Mouse (Mus musculus): ENCODE measurements around the gene Rps16. TPM values are rescaled to one million over a fixed set of nuclear protein-coding genes. Genes with fewer than 3 reads are reported as not detected.

Gene Rps16
- polyA plus RNA-seq (2016; fragmentation: Nextera tagmentation; extraction: Ambion mirVana), result 726 and 844 TPM in 2 replicates

DNA sequence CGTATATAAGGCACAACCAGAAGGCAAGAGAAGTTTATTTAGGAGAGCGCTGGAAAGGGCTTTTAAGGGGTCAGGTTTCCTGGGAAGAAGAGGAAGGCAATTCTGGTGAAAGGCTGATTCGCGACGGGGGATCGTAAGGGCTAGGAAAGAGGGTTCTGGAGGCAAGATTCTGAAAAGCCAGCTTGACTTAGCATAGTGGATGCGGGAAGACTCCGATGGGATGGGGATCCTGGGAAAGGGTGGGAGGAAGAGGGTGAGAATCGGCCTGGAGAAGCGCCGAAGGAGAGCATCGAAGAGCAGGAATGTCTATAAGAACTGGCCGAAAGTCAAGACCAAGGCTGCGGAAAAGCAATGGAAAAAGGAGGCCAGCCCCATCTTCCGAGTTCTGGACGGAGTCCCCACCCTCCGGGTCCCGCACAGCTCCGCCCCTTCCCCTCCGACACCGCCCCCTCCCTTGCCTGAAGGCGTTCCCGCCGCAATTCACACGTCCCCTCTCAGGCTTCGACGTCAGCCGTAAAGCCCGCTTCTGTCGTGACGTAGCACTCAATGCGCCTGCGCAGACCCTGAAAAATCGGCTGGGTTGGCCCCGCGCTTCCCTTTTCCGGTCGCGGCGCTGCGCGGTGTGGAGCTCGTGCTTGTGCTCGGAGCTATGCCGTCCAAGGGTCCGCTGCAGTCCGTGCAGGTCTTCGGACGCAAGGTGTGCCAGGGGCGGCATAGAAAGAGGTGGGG is at the start of gene Rps16:
Rps16 (plus strand) TSS at position 498 of the 729 bp plus-strand sequence.
- WGBS, result under 1% methylated on average over 50 of the region's 50 CpGs
- peak within 1 kb of the TSS; percentile 89 for H3K4me3 ChIP-seq
- no peaks in the 10 kb centered on the region for H3K9me3 ChIP-seq
- H3K4me1 ChIP-seq, result peaks cover 18% of the 10 kb centered on the region
- DNase-seq (ENCODE audit: low spot score), result peak; percentile 99
- peaks cover 38% of the 10 kb centered on the region for H3K36me3 ChIP-seq
- H3K27ac ChIP-seq, result peak within 1 kb of the TSS; percentile 97
- H3K27me3 ChIP-seq (ENCODE audit: insufficient read depth, poor library complexity, severe bottlenecking), result no peaks in the 10 kb centered on the region

DNA sequence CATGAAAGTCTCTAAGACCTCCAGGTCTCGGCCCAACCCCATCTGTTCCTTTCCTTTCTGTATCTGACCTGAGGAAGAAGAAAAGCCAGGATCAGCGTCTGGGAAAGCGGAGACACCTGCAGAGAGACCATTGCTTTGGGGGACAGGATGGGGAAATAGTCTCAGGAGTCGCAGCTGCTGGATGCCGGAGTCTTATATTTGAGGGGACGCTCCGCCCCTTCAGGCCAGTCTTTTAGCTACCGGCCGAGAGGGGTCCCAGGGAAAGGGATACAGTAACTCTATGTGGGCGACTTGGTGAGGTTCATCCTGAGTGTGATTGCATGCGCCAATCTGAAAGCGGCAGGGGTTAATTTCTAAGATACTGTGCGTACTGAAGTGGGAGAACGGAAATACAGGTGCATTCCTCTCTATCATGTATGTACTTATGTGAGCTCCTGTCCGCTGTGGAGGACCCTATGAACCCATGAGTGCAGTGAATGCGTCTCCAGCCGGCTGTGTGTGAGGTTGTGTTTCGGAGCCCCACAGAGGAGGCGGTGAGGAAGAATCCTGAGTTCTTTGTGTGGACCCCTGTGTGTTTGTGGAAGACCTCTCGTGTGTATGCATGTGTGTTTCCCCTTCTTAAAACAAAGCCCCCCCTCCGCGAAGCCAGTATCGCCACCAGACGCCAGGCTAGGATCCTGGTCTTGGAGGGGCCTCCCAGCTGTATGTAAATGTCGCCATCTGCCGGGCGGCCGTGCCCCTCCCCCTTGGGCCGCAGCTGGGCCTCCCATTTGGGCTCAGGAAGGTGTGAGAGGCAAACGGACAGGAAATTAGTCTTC is 48.6 kb upstream of the Rps16 start, which contains the start of gene Dll3:
Dll3 (minus strand) TSS at position 623 of the 818 bp plus-strand sequence.
- DNase-seq (ENCODE audit: low spot score), result no peak
- H3K27ac ChIP-seq, result no peak within 1 kb of the TSS
- H3K36me3 ChIP-seq, result peaks cover 25% of the 10 kb centered on the region
- H3K4me3 ChIP-seq, result peak within 1 kb of the TSS; percentile 51
- H3K4me1 ChIP-seq, result peaks cover 21% of the 10 kb centered on the region
- no peaks in the 10 kb centered on the region for H3K9me3 ChIP-seq
- H3K27me3 ChIP-seq (ENCODE audit: insufficient read depth, poor library complexity, severe bottlenecking), result peaks cover 72% of the 10 kb centered on the region
- 2% methylated on average over 30 of the region's 30 CpGs for WGBS

DNA sequence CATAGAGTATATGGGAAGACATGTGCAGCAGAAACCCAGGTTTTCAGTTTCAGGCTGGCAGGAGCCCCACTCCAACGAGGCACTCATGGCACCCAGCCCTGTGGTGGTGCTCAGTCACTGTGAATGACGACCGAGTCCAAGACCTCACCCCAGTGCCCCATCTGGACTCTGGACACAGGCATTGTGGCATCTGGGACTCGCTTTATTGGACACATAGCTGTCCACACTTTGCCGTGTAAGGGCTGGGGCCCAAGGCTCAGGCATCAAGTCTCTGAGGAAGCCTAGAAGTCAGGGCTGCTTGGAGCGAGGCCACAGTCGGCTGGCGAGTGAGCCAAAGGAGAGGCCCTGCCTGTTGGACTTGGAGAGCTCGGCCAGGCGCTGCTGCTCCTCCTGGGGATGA is 44.8 kb upstream of the Rps16 start:
- peaks cover 34% of the 10 kb centered on the region for H3K27me3 ChIP-seq (ENCODE audit: insufficient read depth, poor library complexity, severe bottlenecking)
- no peaks in the 10 kb centered on the region for H3K9me3 ChIP-seq
- DNase-seq (ENCODE audit: low spot score), result no peak
- H3K4me3 ChIP-seq, result no peak overlapping the region
- no peak overlapping the region for H3K27ac ChIP-seq
- H3K4me1 ChIP-seq, result peaks cover 21% of the 10 kb centered on the region
- H3K36me3 ChIP-seq, result peaks cover 61% of the 10 kb centered on the region
- 93% methylated on average over 10 of the region's 10 CpGs for WGBS

DNA sequence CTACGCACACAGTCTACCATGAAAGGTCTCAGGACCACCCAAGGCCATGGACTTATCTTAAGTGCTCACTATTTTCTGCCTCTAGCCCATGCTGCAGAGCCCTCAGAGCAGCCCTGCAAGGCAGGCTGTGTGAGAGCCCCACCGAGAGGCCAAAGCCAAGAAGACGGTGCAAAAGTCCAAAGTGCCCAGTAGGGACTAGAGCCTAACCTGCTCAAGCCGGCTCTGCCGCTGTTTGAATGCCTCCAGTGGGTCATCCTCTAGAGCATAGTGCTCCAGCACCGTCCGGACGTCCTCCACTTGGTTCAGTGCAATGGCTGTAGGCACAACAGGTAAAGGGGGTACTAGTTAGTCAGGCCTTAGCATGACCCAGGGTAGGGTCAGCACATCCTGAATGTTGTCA is 44.2 kb upstream of the Rps16 start:
- Histone ChIP-seq H3K27ac (no peak overlapping the region), H3K27me3 (ENCODE audit: insufficient read depth, poor library complexity, severe bottlenecking) (peaks cover 28% of the 10 kb centered on the region), H3K4me3 (no peak overlapping the region), H3K9me3 (no peaks in the 10 kb centered on the region), H3K36me3 (peaks cover 61% of the 10 kb centered on the region), H3K4me1 (peaks cover 24% of the 10 kb centered on the region)
- DNase-seq (ENCODE audit: low spot score), result no peak
- WGBS, result 87% methylated on average over 8 of the region's 8 CpGs

DNA sequence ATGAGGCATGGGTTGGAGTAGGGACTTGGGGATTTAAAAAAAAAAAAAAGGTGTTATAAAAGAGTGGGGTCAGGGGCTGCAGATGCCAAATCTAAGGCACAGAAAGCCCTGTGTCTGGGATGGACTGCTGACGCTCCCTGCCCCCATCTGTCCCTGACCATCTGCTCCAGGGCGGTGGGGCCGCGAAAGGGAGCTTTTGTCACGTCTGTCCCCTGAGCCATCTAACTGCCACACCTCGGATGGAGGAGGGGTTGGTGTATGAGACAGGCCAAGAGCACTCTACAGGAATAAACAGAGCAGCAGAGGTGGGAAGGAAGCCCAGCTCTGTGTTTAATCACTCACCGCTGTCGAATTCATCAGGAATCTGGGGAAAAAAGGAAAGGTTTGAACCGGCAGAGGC is 40.7 kb upstream of the Rps16 start:
- no peak for DNase-seq (ENCODE audit: low spot score)
- no peak overlapping the region for H3K4me3 ChIP-seq
- WGBS, result 65% methylated on average over 9 of the region's 9 CpGs

DNA sequence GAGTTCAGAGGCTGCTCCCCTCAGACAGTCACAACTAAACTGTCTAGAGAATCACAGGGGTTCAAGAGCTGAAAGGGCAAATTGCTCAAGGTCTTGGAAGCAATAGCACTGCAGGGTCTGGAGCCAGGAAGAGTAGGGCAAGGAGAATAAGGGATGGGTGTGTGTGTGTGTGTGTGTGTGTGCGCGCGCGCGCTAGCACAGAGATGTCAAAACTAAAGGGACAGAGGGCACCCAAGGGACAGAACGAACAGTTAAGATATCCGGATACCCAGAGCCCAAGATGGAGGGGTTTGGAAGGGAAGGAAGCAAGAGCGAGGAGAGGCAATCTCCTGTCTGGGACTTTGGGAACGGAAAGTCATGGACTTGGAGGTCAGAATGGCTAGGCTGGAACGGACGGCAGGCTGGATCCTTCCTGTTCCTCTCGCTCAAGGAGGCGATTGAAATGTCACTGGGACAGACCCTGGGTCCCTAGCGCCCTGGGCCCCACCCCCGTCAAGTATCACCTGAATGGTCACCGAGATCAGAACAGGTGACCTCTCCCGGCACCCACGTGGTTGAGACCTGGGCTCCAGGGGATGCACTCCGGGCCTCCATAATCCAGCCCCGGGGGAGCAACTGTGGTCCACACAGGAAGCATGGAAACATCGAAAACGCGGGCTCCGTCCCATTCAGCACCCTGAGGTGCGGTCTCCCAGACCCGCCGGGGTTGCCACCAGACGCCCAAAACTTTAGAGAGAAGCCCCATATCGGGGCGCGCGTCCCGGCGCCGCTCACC is 39.1 kb upstream of the Rps16 start:
- Histone ChIP-seq H3K27me3 (ENCODE audit: insufficient read depth, poor library complexity, severe bottlenecking) (no peaks in the 10 kb centered on the region), H3K9me3 (no peaks in the 10 kb centered on the region), H3K36me3 (peaks cover 66% of the 10 kb centered on the region), H3K4me3 (peak overlapping the region; percentile 99), H3K27ac (peak overlapping the region; percentile 94), H3K4me1 (peaks cover 11% of the 10 kb centered on the region)
- WGBS, result 8% methylated on average over 35 of the region's 35 CpGs
- no peak for DNase-seq (ENCODE audit: low spot score)

More for the DNA sequence above, 40.7 kb upstream of the Rps16 start:
- Histone ChIP-seq H3K36me3 (peaks cover 66% of the 10 kb centered on the region), H3K27me3 (ENCODE audit: insufficient read depth, poor library complexity, severe bottlenecking) (no peaks in the 10 kb centered on the region), H3K27ac (no peak overlapping the region), H3K4me1 (peaks cover 11% of the 10 kb centered on the region), H3K9me3 (no peaks in the 10 kb centered on the region)

DNA sequence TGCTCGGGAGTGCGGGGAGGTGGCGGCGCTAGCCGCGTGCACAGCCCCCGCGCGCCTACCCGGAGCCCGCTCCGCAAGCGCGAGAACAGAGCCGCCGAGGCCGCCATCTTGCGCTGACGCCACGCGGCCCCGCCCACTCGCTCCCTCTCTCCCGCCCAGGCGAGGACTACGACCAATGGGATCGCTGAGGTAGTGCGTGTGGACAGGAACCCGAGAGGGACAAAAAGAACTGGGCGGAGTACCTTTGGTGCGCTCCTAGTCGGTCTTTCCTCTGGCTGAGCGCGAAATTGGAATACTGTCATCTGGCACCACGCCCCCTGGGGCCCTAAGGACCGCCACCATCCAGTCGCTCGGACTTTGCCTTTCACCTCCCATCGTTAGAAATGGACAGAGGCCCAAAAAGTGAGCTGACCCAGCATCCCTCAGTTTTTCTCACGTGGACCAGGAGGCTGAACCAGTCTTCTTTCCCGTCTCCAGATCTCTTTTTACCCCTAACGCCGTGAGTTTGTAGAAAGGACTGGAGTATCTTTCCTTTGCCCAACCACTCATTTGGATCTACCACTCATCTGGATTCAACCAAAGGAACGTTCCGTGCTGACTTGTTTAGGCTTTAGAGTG is 38.4 kb upstream of the Rps16 start, which contains the start of gene Timm50:
Timm50 (minus strand) TSS at position 147 of the 618 bp plus-strand sequence.
- peak; percentile 98 for DNase-seq (ENCODE audit: low spot score)
- Histone ChIP-seq H3K9me3 (no peaks in the 10 kb centered on the region), H3K36me3 (peaks cover 66% of the 10 kb centered on the region), H3K27ac (peak within 1 kb of the TSS; percentile 94), H3K4me1 (peaks cover 11% of the 10 kb centered on the region), H3K27me3 (ENCODE audit: insufficient read depth, poor library complexity, severe bottlenecking) (no peaks in the 10 kb centered on the region), H3K4me3 (peak within 1 kb of the TSS; percentile 99)
- WGBS, result under 1% methylated on average over 45 of the region's 45 CpGs

DNA sequence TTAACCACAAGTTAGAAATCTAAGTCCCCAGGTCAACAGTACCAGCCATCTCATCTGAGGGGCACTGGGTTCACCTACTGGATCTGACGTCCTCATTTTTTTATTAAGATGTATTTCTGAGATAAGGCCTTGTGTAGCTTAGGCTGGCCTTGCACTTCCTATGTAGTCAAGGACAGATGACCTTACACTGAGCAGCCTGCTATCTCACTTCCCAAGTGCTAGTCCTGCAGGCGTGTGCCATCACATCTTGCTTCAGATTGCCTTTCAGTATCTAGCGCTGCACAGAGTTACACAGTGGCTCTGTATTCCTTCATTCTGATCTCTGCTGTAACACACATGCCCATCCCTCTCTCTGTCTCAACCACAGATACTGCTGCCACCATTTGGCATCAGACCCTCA is 32.4 kb upstream of the Rps16 start:
- Histone ChIP-seq H3K4me3 (no peak overlapping the region), H3K36me3 (peaks cover 92% of the 10 kb centered on the region), H3K27ac (no peak overlapping the region), H3K9me3 (no peaks in the 10 kb centered on the region), H3K4me1 (no peaks in the 10 kb centered on the region), H3K27me3 (ENCODE audit: insufficient read depth, poor library complexity, severe bottlenecking) (no peaks in the 10 kb centered on the region)
- WGBS, result 84% methylated on average over 3 of the region's 3 CpGs
- DNase-seq (ENCODE audit: low spot score), result no peak

DNA sequence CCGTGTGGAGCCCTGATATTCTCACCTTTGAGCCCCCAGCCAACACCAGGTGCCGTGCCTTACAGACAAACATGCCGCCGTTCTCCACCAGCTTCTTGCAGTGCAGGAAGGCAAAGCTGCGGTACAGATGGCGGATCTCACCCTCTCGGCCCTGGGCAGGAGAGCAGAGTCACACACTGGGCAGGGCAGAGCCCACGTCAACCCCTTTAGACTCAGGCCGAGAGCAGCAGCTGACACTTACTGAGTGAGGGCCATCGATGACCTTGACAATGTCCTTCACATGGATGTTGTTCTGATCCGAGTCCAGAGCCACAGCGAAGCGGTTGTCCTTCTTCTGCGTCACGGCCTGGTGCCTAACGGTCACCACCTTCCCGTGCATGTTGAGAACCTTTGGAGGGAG is 31.7 kb upstream of the Rps16 start:
- H3K36me3 ChIP-seq, result peaks cover 99% of the 10 kb centered on the region
- no peaks in the 10 kb centered on the region for H3K27me3 ChIP-seq (ENCODE audit: insufficient read depth, poor library complexity, severe bottlenecking)
- no peaks in the 10 kb centered on the region for H3K9me3 ChIP-seq
- H3K4me1 ChIP-seq, result no peaks in the 10 kb centered on the region
- 91% methylated on average over 17 of the region's 17 CpGs for WGBS
- no peak overlapping the region for H3K27ac ChIP-seq
- H3K4me3 ChIP-seq, result no peak overlapping the region
- no peak for DNase-seq (ENCODE audit: low spot score)

DNA sequence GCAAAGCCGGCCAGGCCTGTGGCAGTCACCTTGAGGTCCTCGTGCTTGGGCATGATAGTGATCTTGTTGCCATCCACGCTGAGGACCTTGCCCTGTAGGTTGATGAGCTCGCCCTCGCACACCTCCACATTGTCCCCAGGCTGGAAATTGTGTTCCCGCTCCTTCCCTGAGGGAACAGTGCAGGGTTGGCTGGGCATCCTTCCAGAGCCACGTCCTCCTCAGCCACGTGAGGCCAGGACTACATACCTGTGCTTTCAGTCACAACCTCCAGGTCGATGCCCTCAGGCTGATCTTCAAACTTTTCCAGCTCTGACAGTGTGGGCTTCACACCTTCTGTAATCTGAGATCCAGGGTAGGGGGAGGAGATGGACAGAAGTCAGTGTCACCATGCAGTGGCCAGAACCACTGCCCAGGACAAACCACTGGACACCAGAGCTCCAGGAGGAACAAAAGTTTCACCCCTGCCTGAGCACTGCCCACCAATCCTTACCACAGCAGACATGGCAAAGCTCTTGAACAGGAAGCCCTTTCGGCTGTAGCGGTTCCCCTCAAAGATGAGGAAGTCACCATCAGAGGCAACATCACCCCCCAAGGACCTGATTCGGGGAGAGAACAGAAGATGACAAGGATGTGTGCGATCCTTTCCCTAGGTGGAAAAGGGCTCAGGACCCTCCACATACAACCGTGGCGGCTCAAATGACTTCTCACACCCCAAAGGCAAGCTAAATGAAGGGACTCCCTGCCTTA is 28.3 kb upstream of the Rps16 start:
- no peak overlapping the region for H3K4me3 ChIP-seq
- no peaks in the 10 kb centered on the region for H3K27me3 ChIP-seq (ENCODE audit: insufficient read depth, poor library complexity, severe bottlenecking)
- H3K27ac ChIP-seq, result no peak overlapping the region
- no peaks in the 10 kb centered on the region for H3K9me3 ChIP-seq
- no peak for DNase-seq (ENCODE audit: low spot score)
- no peaks in the 10 kb centered on the region for H3K4me1 ChIP-seq
- 90% methylated on average over 15 of the region's 15 CpGs for WGBS
- H3K36me3 ChIP-seq, result peaks cover 100% of the 10 kb centered on the region

DNA sequence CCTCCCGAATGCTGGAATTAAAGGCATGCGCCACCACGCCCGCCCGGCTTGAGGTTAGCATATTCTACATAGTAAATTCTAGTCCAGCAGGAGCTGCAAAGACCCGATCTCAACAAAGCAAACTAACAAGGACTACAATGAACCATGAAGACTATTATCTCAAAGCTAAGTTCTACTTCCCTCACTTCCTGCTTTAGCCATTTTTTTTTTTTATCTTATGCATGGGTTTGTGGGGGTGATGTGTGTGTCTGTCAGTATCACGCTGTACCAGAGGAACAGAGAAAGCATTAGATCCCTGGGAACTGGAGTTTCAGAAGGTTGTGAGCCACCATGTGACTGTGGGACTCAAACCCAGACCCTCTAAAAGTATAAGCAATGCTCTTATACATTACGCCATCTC is 25.2 kb upstream of the Rps16 start:
- no peak for DNase-seq (ENCODE audit: low spot score)
- Histone ChIP-seq H3K27me3 (ENCODE audit: insufficient read depth, poor library complexity, severe bottlenecking) (no peaks in the 10 kb centered on the region), H3K4me3 (no peak overlapping the region), H3K27ac (no peak overlapping the region), H3K9me3 (no peaks in the 10 kb centered on the region), H3K36me3 (peaks cover 99% of the 10 kb centered on the region), H3K4me1 (no peaks in the 10 kb centered on the region)
- WGBS, result 96% methylated on average over 8 of the region's 8 CpGs

DNA sequence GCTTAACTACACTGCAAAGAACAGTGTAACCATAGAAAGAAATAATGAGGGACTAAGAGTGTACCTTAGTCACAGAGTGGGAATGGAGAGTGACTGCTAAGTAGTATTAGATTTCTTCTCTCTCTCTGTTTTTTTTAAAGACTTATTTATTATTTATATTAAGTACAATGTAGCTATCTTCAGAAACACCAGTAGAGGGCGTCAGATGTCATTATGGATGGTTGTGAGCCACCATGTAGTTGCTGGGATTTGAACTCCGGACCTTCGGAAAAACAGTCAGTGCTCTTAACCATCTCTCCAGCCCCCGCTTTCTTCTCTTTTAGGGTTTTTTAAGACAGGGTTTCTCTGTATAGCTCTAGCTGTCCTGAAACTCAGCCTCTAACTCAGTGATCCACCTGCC is 24.0 kb upstream of the Rps16 start:
- Histone ChIP-seq H3K27ac (no peak overlapping the region), H3K4me1 (no peaks in the 10 kb centered on the region), H3K27me3 (ENCODE audit: insufficient read depth, poor library complexity, severe bottlenecking) (no peaks in the 10 kb centered on the region), H3K4me3 (no peak overlapping the region), H3K36me3 (peaks cover 99% of the 10 kb centered on the region), H3K9me3 (no peaks in the 10 kb centered on the region)
- 82% methylated on average over 4 of the region's 4 CpGs for WGBS
- DNase-seq (ENCODE audit: low spot score), result no peak
